Comparison of ENCODE assay signal across 17 mouse cellular contexts in genomic region chr17:5650124-5650523, GRCm38 (mm10).
"Had no signal": no experiment of that assay in that cellular context is flagged by ENCODE, and none has a peak within 500 bp of the region (broad histone marks: within the 10 kb centered on the region; RNA-seq: fewer than 3 reads in every experiment).

No protein-coding gene starts in this region.

- H3K9me3 ChIP-seq: intestine, embryonic 15.5 days; kidney, embryonic 15.5 days; midbrain, embryonic 12.5 days; neural tube, embryonic 13.5 days had no signal

- H3K4me1 ChIP-seq: intestine, embryonic 15.5 days; kidney, embryonic 15.5 days; midbrain, embryonic 12.5 days; neural tube, embryonic 13.5 days had no signal

- H3K36me3 ChIP-seq: intestine, embryonic 15.5 days; kidney, embryonic 15.5 days; midbrain, embryonic 12.5 days; neural tube, embryonic 13.5 days had no signal

- H3K27me3 ChIP-seq: intestine, embryonic 15.5 days; kidney, embryonic 15.5 days; midbrain, embryonic 12.5 days; neural tube, embryonic 13.5 days had no signal

- H3K27ac ChIP-seq: hindbrain, postnatal 0 days; intestine, embryonic 15.5 days; kidney, embryonic 15.5 days; layer of hippocampus, adult 2 months; liver, embryonic 14.5 days; macrophage; midbrain, embryonic 12.5 days; neural tube, embryonic 13.5 days had no signal

- DNase-seq: kidney, adult 11 months; kidney, adult 8-10 months; kidney, postnatal 14 days; layer of hippocampus, adult 9-11 months; liver, postnatal 0 days; lung, embryonic 14.5 days; retina, postnatal 1 day; right cerebral cortex, postnatal 25 days had no signal

- H3K4me3 ChIP-seq: intestine, embryonic 15.5 days; kidney, embryonic 15.5 days; layer of hippocampus, adult 2 months; midbrain, embryonic 12.5 days; myocyte; neural tube, embryonic 13.5 days had no signal
